Mouse (Mus musculus) heart, postnatal 0 days (tissue): ENCODE measurements at regions not wholly inside any gene's neighbourhood (a gene's known extent, or its start where the extent isn't known, plus 50 kb on each side); places are given as distances from the start of the nearest gene placed in this dataset.

ENCODE experiments used
- ATAC-seq: fragments of 200-750 bp; cut with Nextera tagmentation; 2 replicates; pipeline ENCODE4 v1.8.0; 2017; ENCODE audit warnings: low read depth, moderate number of reproducible peaks, moderate library complexity; ENCODE audit not compliant: insufficient read depth
- DNase-seq: peaks from one replicate; pipeline ENCODE4 v3.0.0-alpha.2; 2016; ENCODE audit warnings: low spot score
- H3K27ac ChIP-seq: fragments of 300-500 bp; sonication (generic); 2 replicates; pipeline ENCODE4 v1.5.1; 2014; ENCODE audit warnings: low read depth, mild to moderate bottlenecking
- H3K27me3 ChIP-seq: fragments of 300-500 bp; sonication (generic); 2 replicates; pipeline ENCODE4 v1.6.1; 2014; ENCODE audit warnings: low read length, mixed read lengths; ENCODE audit not compliant: control insufficient read depth, insufficient read depth
- H3K36me3 ChIP-seq: fragments of 300-500 bp; sonication (generic); replicated peaks from 2 replicates; pipeline ENCODE4 v1.6.1; 2014; ENCODE audit warnings: low read length, mixed read lengths; ENCODE audit not compliant: control insufficient read depth, insufficient read depth
- H3K4me1 ChIP-seq: fragments of 300-500 bp; sonication (generic); 2 replicates; pipeline ENCODE4 v1.6.1; 2014; ENCODE audit warnings: antibody characterized with exemption; ENCODE audit not compliant: control insufficient read depth, insufficient read depth
- H3K4me2 ChIP-seq: fragments of 300-500 bp; sonication (generic); 2 replicates; pipeline ENCODE4 v1.6.1; 2014; ENCODE audit warnings: low read depth, mild to moderate bottlenecking, low read length, moderate library complexity
- H3K4me3 ChIP-seq: fragments of 300-500 bp; sonication (generic); 2 replicates; pipeline ENCODE4 v1.5.1; 2014; ENCODE audit warnings: low read depth, low read length
- H3K9ac ChIP-seq: fragments of 300-500 bp; sonication (generic); replicated peaks from 2 replicates; pipeline ENCODE4 v1.6.1; 2014; ENCODE audit warnings: low read depth, low read length, mixed read lengths
- H3K9me3 ChIP-seq: fragments of 300-500 bp; sonication (generic); replicated peaks from 2 replicates; pipeline ENCODE4 v1.6.1; 2016; ENCODE audit warnings: low read length; ENCODE audit not compliant: control insufficient read depth
- CTCF ChIP-seq: IDR thresholded peaks from 2 replicates; pipeline ENCODE4 v1.5.1; 2016; ENCODE audit warnings: antibody characterized with exemption, control low read depth, low read depth
- EP300 ChIP-seq: IDR thresholded peaks from 2 replicates; pipeline ENCODE4 v1.6.1; 2016; ENCODE audit warnings: antibody characterized with exemption, low read depth
- WGBS: fragments of 180-500 bp; shearing (Covaris S2); extraction: QIAGEN DNeasy Blood & Tissue Kit; methylation state at CpG from one replicate; pipeline ENCODE4 v1.1.7; 2014; 5-methylcytosine and 5-hydroxymethylcytosine counted together

DNA sequence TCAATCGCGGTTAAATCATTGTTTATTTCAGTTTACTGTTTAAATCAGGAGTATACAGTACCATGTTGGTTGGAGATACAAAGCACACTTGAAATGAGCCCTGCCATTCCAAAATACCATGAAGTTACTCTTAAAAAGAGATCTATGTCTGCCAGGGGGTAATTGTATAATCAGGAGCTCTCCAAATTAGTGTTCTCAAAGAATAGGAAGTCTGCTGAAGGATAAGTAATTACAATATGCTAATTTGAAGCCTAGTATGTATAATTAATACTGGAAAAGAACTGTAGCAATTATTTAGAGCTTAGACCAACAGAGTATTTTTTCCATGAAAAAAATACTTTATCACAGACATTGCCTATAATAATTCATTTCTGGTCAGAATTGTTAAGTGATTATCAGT, 97.2 kb upstream of the Rims1 start:
- Histone ChIP-seq H3K36me3 (no peaks in the 10 kb centered on the region), H3K9me3 (no peaks in the 10 kb centered on the region)
- WGBS, result 90% methylated on average over 2 of the region's 2 CpGs

DNA sequence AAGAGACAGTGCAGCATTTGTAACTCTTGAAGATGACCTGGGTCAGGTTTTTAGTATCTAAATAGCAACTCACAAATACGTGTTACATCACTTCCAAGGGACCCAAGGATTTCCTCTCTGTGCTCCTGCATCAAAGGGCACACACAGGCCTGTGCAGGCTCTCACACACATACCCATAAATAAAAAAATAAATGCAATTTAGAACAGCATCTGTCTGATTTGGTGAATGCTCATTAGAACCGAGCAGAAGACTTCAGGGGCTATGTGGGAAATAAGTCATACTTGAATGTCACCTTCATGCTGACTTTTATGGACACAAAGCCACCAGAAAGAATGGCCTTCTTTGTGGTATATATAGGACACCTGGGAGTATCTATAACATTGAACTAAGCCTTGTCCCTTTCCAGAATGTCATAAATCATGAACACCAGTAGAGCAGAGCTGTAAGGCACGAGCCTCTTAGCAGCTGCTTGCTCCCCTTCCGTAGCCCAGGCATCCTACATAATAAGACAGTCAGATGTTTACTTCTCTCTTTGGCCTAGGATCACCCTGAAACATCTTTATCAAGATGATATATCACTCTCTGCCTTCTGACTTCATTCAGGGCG, 95.3 kb upstream of the Rims1 start:
- TF ChIP-seq CTCF, result no peak
- TF ChIP-seq EP300, result no peak
- Histone ChIP-seq H3K36me3 (no peaks in the 10 kb centered on the region), H3K9me3 (no peaks in the 10 kb centered on the region), H3K27me3 (no peaks in the 10 kb centered on the region), H3K27ac (no peak overlapping the region), H3K4me2 (no peak overlapping the region), H3K9ac (no peak overlapping the region), H3K4me1 (no peaks in the 10 kb centered on the region), H3K4me3 (no peak overlapping the region)
- WGBS, result 68% methylated on average over 5 of the region's 5 CpGs
- ATAC-seq (no peak), DNase-seq (no peak)

More for the DNA sequence above, 97.2 kb upstream of the Rims1 start:
- ATAC-seq (no peak), DNase-seq (no peak)
- H3K27ac ChIP-seq, result no peak overlapping the region
- TF ChIP-seq EP300, result no peak
- TF ChIP-seq CTCF, result no peak
- no peak overlapping the region for H3K4me2 ChIP-seq
- no peaks in the 10 kb centered on the region for H3K4me1 ChIP-seq
- H3K27me3 ChIP-seq, result no peaks in the 10 kb centered on the region
- no peak overlapping the region for H3K4me3 ChIP-seq
- no peak overlapping the region for H3K9ac ChIP-seq

DNA sequence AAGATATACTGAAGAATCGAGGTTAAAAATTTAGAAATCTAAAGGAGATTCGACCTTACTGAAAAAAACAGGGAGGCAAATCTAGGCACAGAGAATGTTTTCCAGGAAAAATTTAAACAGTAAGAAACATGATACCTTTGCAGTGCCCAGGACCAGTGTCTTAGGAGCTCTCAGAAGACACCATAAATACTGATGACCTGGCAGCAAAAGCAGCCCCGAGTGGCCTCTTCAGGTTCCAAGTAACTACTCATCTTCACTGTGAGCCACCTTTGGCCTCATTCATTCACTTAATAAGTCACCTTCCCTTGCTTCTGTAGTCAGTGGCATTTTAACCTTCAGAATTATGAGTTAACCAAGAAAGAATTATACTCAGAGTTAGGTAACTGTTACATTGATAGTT, 89.3 kb upstream of the Rims1 start:
- TF ChIP-seq CTCF (no peak), EP300 (no peak)
- no peak overlapping the region for H3K27ac ChIP-seq
- no peak overlapping the region for H3K4me3 ChIP-seq
- H3K4me1 ChIP-seq, result no peaks in the 10 kb centered on the region
- H3K36me3 ChIP-seq, result no peaks in the 10 kb centered on the region
- no peak for DNase-seq
- no peak for ATAC-seq
- no peak overlapping the region for H3K4me2 ChIP-seq
- no peaks in the 10 kb centered on the region for H3K9me3 ChIP-seq
- no peak overlapping the region for H3K9ac ChIP-seq
- WGBS, result 76% methylated on average over 3 of the region's 3 CpGs
- no peaks in the 10 kb centered on the region for H3K27me3 ChIP-seq

DNA sequence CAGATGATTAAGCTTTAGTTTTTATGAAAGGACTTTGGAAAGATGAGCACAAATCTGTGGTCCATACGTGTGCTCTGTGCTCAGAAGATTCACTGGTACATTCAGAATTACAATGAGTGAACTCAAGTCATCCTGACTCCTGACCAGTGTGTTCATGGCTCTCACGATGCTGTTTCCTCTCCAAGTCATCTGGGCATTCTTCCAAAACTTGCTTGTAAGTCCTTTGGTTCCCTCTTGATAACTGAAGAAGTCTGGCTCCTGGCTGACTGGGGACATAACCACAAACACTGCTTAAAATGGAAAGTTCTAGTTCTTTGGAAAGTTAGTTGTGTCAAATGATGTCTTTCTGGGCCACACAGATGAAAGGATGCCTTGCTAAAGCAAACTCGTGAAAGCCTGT, 57.2 kb upstream of the Rims1 start:
- H3K9ac ChIP-seq, result no peak overlapping the region
- 9% methylated on average over 3 of the region's 3 CpGs for WGBS
- H3K4me3 ChIP-seq, result no peak overlapping the region
- DNase-seq (peak; percentile 59), ATAC-seq (0 out of 2 replicates have a peak, but pooled peaks have one; percentile 20)
- no peaks in the 10 kb centered on the region for H3K27me3 ChIP-seq
- no peak for TF ChIP-seq EP300
- no peak for TF ChIP-seq CTCF
- H3K4me1 ChIP-seq, result peaks cover 11% of the 10 kb centered on the region
- H3K4me2 ChIP-seq, result no peak overlapping the region
- no peaks in the 10 kb centered on the region for H3K9me3 ChIP-seq
- no peak overlapping the region for H3K27ac ChIP-seq
- no peaks in the 10 kb centered on the region for H3K36me3 ChIP-seq
